Comparison of ENCODE assay signal across 11 mouse cellular contexts in the genomic region with DNA sequence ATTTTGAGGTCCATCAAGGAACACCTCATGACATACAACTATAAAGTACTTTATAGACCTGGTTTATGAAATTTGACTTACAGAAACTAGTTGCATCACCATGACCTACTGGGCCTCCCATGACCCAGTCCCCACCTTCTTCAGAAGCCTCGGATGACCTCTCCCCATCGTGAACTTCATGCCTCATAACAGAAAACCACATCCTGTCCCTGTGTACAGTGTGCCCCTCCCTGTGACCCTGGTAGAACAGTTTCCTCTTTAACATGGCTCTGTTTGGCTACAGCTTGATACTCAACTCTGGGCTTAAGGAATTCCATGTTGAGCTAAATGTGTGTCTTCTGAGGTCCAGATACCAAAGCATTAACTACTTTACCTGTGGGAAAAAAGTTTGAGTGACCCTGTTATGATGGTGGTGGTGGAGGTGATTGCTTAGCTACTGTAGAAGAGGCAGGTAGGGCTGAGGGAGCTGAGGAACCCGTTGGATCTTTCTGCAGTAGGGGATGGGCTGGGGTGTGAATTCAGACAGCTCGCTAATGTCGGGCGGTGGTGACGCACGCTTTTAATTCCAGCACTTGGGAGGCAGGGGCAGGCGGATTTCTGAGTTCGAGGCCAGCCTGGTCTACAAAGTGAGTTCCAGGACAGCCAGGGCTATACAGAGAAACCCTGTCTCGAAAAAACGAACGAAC. TPM values are rescaled to one million over a fixed set of nuclear protein-coding genes. Genes with fewer than 3 reads are reported as not detected.
DNase-seq lines count a peak whose midpoint lies in the region; ATAC-seq and TF ChIP-seq lines count a peak whose summit lies in the region.
"Had no signal": no experiment of that assay in that cellular context is flagged by ENCODE, and none has a peak within 500 bp of the region (broad histone marks: within the 10 kb centered on the region; RNA-seq: fewer than 3 reads in every experiment).

No protein-coding gene starts in this region.

- ATAC-seq in CD4-positive, CD25-positive, alpha-beta regulatory T cell, adult 4 months = peak; percentile 96

- H3K36me3 ChIP-seq in spleen, adult 2 months (ENCODE audit: control insufficient read depth, insufficient read depth, low read length) = no peaks in the 10 kb centered on the region
- H3K36me3 ChIP-seq: forebrain, embryonic 12.5 days; limb, embryonic 13.5 days had no signal

- peaks cover 51% of the 10 kb centered on the region for H3K4me1 ChIP-seq in spleen, adult 2 months (ENCODE audit: control insufficient read depth, insufficient read depth, insufficient read length)
- H3K4me1 ChIP-seq: limb, embryonic 13.5 days had no signal

- no peak overlapping the region for H3K4me3 ChIP-seq in spleen, adult 2 months (ENCODE audit: extremely low read depth, insufficient read depth, insufficient read length)
- H3K4me3 ChIP-seq: forebrain, embryonic 12.5 days; limb, embryonic 13.5 days had no signal

- peak overlapping the region; percentile 87 for H3K27ac ChIP-seq in spleen, adult 2 months (ENCODE audit: insufficient read depth, low read length)
- H3K27ac ChIP-seq: forebrain, embryonic 12.5 days; limb, embryonic 13.5 days had no signal

- DNase-seq in B cell, adult 2 months = peak; percentile 79 to 84
- DNase-seq in lung, postnatal 36 days = peak; percentile 74
- DNase-seq in spleen, adult 2 months (ENCODE audit: low read depth in 1 of 2, low spot score in 2 of 2) = peak; percentile 77 to 88
- no peak for DNase-seq in ovary, adult 18-20 months (ENCODE audit: low spot score)
- no peak for DNase-seq in embryo, embryonic 10 days (ENCODE audit: low spot score)
- DNase-seq in right cerebral cortex, postnatal 14 days = no peak
- DNase-seq: embryo, embryonic 11 days; layer of hippocampus, adult 9-11 months had no signal

- 46% methylated on average over 13 of the region's 13 CpGs for WGBS in spleen, adult 2 months

- TF ChIP-seq POLR2A in spleen, adult 2 months (IDR thresholded peaks at IDR 0.05; ENCODE audit: low read depth, low read length) = no peak

- no peak for TF ChIP-seq CTCF in spleen, adult 2 months (IDR thresholded peaks at IDR 0.05; ENCODE audit: extremely low read depth, insufficient read depth, insufficient read length, insufficient replicate concordance)

- no peaks in the 10 kb centered on the region for H3K27me3 ChIP-seq in spleen, adult 2 months (ENCODE audit: control insufficient read depth, insufficient read depth, low read length)
- H3K27me3 ChIP-seq: forebrain, embryonic 12.5 days; limb, embryonic 13.5 days had no signal

RNA-seq across cellular contexts. Expression of a gene that starts 58.4 kb away (rescaled TPM):
- polyA plus RNA-seq in CD4-positive, CD25-positive, alpha-beta regulatory T cell, adult 4 months (2017; shearing (Covaris generic)) = 1 to 10 TPM; 7.6 to 7.8 TPM
- polyA plus RNA-seq in spleen, adult 2 months (2012; rRNA removed) = 2.9 and 3.4 TPM in 2 replicates

Comparison
In these comparisons a context has a peak if more than half of its experiments do, and no peak if none do; other contexts are left out.
1. DNase-seq: peak in B cell, adult 2 months (2 of 2), lung, postnatal 36 days (single experiment) and spleen, adult 2 months (2 of 2); none in ovary, adult 18-20 months (single experiment), embryo, embryonic 10 days (single experiment) and right cerebral cortex, postnatal 14 days (single experiment).